ENCODE assay signal across 24 mouse cellular contexts in the genomic region with DNA sequence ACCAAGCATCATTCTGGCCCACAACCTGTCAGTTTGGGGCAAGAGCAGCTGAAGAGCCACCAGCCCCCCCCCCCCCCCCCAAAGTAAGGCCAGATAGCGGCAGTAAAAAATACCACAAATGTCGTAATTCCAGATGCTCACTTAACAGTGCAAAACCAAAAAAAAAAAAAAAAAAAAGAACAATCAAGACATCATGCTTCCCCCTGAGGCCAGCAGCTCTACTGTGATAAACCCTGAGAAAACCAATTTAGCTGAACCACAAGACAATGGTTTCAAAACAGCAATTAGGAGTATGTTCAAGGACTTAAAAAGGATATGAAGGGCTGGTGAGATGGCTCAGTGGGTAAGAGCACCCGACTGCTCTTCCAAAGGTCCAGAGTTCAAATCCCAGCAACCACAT. TPM values are rescaled to one million over a fixed set of nuclear protein-coding genes. Genes with fewer than 3 reads are reported as not detected.
DNase-seq lines count a peak whose midpoint lies in the region; ATAC-seq and TF ChIP-seq lines count a peak whose summit lies in the region.
"Had no signal": no experiment of that assay in that cellular context is flagged by ENCODE, and none has a peak within 500 bp of the region (broad histone marks: within the 10 kb centered on the region; RNA-seq: fewer than 3 reads in every experiment).

No protein-coding gene starts in this region.

- no peaks in the 10 kb centered on the region; a peak in 1 of 4 replicates for H3K4me1 ChIP-seq in MEL (ENCODE audit: control insufficient read depth in 1 of 2, insufficient read depth in 2 of 2, low read length in 2 of 2)
- H3K4me1 ChIP-seq in kidney, embryonic 15.5 days, result no peaks in the 10 kb centered on the region
- no peaks in the 10 kb centered on the region for H3K4me1 ChIP-seq in forebrain, embryonic 12.5 days
- H3K4me1 ChIP-seq: embryonic facial prominence, embryonic 10.5 days; forebrain, embryonic 15.5 days; hindbrain, embryonic 10.5 days; hindbrain, embryonic 15.5 days had no signal

- H3K27me3 ChIP-seq in MEL (ENCODE audit: control insufficient read depth in 1 of 2, insufficient read depth in 2 of 2, low read length in 2 of 2), result no peaks in the 10 kb centered on the region
- no peaks in the 10 kb centered on the region for H3K27me3 ChIP-seq in kidney, embryonic 15.5 days
- H3K27me3 ChIP-seq in forebrain, embryonic 12.5 days, result no peaks in the 10 kb centered on the region
- H3K27me3 ChIP-seq: forebrain, embryonic 15.5 days; heart, embryonic 15.5 days; hindbrain, embryonic 15.5 days had no signal

- TF ChIP-seq CTCF in MEL (IDR thresholded peaks at IDR 0.05 in 2 of 3, conservative IDR thresholded peaks at IDR 0.05 in 1 of 3; ENCODE audit: control insufficient read depth in 1 of 3, insufficient read depth in 1 of 3, low read depth in 2 of 3, low read length in 3 of 3, poor library complexity in 1 of 3, severe bottlenecking in 1 of 3), result no peak

- H3K36me3 ChIP-seq in MEL (ENCODE audit: control insufficient read depth in 1 of 2, insufficient read depth in 2 of 2, low read length in 2 of 2), result no peaks in the 10 kb centered on the region
- H3K36me3 ChIP-seq in kidney, embryonic 15.5 days, result no peaks in the 10 kb centered on the region
- no peaks in the 10 kb centered on the region for H3K36me3 ChIP-seq in forebrain, embryonic 12.5 days (replicated peaks)
- H3K36me3 ChIP-seq: embryonic facial prominence, embryonic 10.5 days; forebrain, embryonic 10.5 days; forebrain, embryonic 15.5 days; heart, embryonic 15.5 days; hindbrain, embryonic 10.5 days; hindbrain, embryonic 15.5 days had no signal

- TF ChIP-seq EP300 in MEL (IDR thresholded peaks at IDR 0.05; ENCODE audit: low read depth in 1 of 2, low read length in 2 of 2), result peak in 1 of 2 experiments; percentile 23; a peak in 1 of 4 replicates

- H3K9ac ChIP-seq in MEL (ENCODE audit: control insufficient read depth, low read depth, low read length, poor library complexity, severe bottlenecking), result no peak overlapping the region
- no peak overlapping the region for H3K9ac ChIP-seq in kidney, embryonic 15.5 days
- H3K9ac ChIP-seq in forebrain, embryonic 12.5 days, result no peak overlapping the region
- H3K9ac ChIP-seq: forebrain, embryonic 15.5 days; heart, embryonic 15.5 days; hindbrain, embryonic 15.5 days had no signal

- H3K4me2 ChIP-seq in kidney, embryonic 15.5 days, result no peak overlapping the region
- no peak overlapping the region for H3K4me2 ChIP-seq in forebrain, embryonic 12.5 days
- H3K4me2 ChIP-seq: forebrain, embryonic 15.5 days; heart, embryonic 11.5 days; heart, embryonic 15.5 days; hindbrain, embryonic 15.5 days had no signal

- H3K4me3 ChIP-seq in MEL (ENCODE audit: control insufficient read depth in 1 of 2, insufficient read depth in 1 of 2, low read depth in 2 of 2, low read length in 2 of 2), result no peak overlapping the region
- no peak overlapping the region for H3K4me3 ChIP-seq in kidney, embryonic 15.5 days (replicated peaks)
- H3K4me3 ChIP-seq in forebrain, embryonic 12.5 days (replicated peaks), result no peak overlapping the region
- H3K4me3 ChIP-seq: embryonic facial prominence, embryonic 10.5 days; erythroblast, embryonic 14.5 days; forebrain, embryonic 10.5 days; forebrain, embryonic 15.5 days; heart, adult 2 months; heart, embryonic 15.5 days; hindbrain, embryonic 10.5 days; hindbrain, embryonic 15.5 days had no signal

- DNase-seq in 3T3-L1 (ENCODE audit: low read depth, low spot score), result peak; percentile 59
- peak; percentile 26 for DNase-seq in MEL (ENCODE audit: low read depth, low spot score)
- DNase-seq in left cerebral cortex, postnatal 10 days (ENCODE audit: extremely low spot score in 1 of 2, low spot score in 2 of 2), result no peak
- DNase-seq in adrenal gland, adult 8-10 months, result no peak
- DNase-seq: adrenal gland, postnatal 10 days; B cell, adult 2 months; cerebellum, adult 11 months; cerebellum, adult 9-10 months; cerebellum, postnatal 25 days; gastrocnemius, postnatal 10 days; heart, adult 2 months; heart, postnatal 14 days had no signal

- WGBS in kidney, embryonic 15.5 days, result 93% methylated on average over 3 of the region's 3 CpGs
- 82% methylated on average over 3 of the region's 3 CpGs for WGBS in forebrain, embryonic 12.5 days

- no peaks in the 10 kb centered on the region for H3K9me3 ChIP-seq in MEL (replicated peaks; ENCODE audit: insufficient read depth, low read length)
- no peaks in the 10 kb centered on the region for H3K9me3 ChIP-seq in kidney, embryonic 15.5 days (replicated peaks)
- no peaks in the 10 kb centered on the region for H3K9me3 ChIP-seq in forebrain, embryonic 12.5 days
- H3K9me3 ChIP-seq: embryonic facial prominence, embryonic 10.5 days; forebrain, embryonic 10.5 days; forebrain, embryonic 15.5 days; heart, embryonic 15.5 days; hindbrain, embryonic 10.5 days; hindbrain, embryonic 15.5 days had no signal

- H3K27ac ChIP-seq in MEL (ENCODE audit: control insufficient read depth, low read depth, low read length), result no peak overlapping the region
- H3K27ac ChIP-seq in kidney, embryonic 15.5 days, result no peak overlapping the region
- no peak overlapping the region for H3K27ac ChIP-seq in forebrain, embryonic 12.5 days
- H3K27ac ChIP-seq: embryonic facial prominence, embryonic 10.5 days; forebrain, embryonic 10.5 days; forebrain, embryonic 15.5 days; heart, adult 2 months; heart, embryonic 15.5 days; hindbrain, embryonic 10.5 days; hindbrain, embryonic 15.5 days had no signal

- intact Hi-C loops in left cerebral cortex, postnatal 10 days (cut with DNase I), result no loop called here

- no peak for TF ChIP-seq POLR2A in MEL (IDR thresholded peaks at IDR 0.05; ENCODE audit: control insufficient read depth in 1 of 2, insufficient read depth in 1 of 2, low read depth in 1 of 2, low read length in 2 of 2, poor library complexity in 1 of 2)

- ATAC-seq in hematopoietic stem cell, adult 5-6 weeks (replicated peaks in 1 of 2; ENCODE audit: insufficient read depth in 1 of 2, low FRiP score in 2 of 2, low TSS enrichment in 1 of 2, low read depth in 1 of 2, poor library complexity in 2 of 2, severe bottlenecking in 2 of 2), result peak; percentile 53; a peak in 3 of 4 replicates
- ATAC-seq in kidney, embryonic 15.5 days (replicated peaks; ENCODE audit: low FRiP score), result no peak
- ATAC-seq in forebrain, embryonic 12.5 days (ENCODE audit: low FRiP score), result no peak
- ATAC-seq: forebrain, embryonic 15.5 days; intestine, embryonic 16.5 days had no signal

- no peak for TF ChIP-seq RAD21 in MEL (IDR thresholded peaks at IDR 0.05; ENCODE audit: low read depth, low read length)

- H3K79me2 ChIP-seq in MEL (ENCODE audit: control insufficient read depth, insufficient read depth, low read length, poor library complexity), result no peaks in the 10 kb centered on the region

TF ChIP-seq in MEL, 35 proteins besides CTCF, POLR2A, EP300 and RAD21 (continues in another document):
- no peak for TF ChIP-seq HCFC1 (IDR thresholded peaks at IDR 0.05; ENCODE audit: low read depth, low read length)
- TF ChIP-seq POLR2AphosphoS5 (IDR thresholded peaks at IDR 0.05; ENCODE audit: borderline replicate concordance, low read depth, low read length), result no peak
- TF ChIP-seq E2F4 (IDR thresholded peaks at IDR 0.05; ENCODE audit: borderline replicate concordance, low read depth, low read length), result no peak
- TF ChIP-seq MYB (IDR thresholded peaks at IDR 0.05; ENCODE audit: low read depth, low read length), result no peak
- TF ChIP-seq ETS1 (IDR thresholded peaks at IDR 0.05; ENCODE audit: low read depth, low read length), result 0 out of 2 replicates have a peak, but pooled peaks have one; percentile 30
- no peak for TF ChIP-seq ZC3H11A (IDR thresholded peaks at IDR 0.05; ENCODE audit: low read depth, low read length)
- no peak for TF ChIP-seq JUND (IDR thresholded peaks at IDR 0.05; ENCODE audit: low read depth, low read length)
- TF ChIP-seq TBP (IDR thresholded peaks at IDR 0.05; ENCODE audit: low read depth, low read length), result peak; percentile 54
- no peak for TF ChIP-seq GATA1 (IDR thresholded peaks at IDR 0.05; ENCODE audit: low read depth, low read length)
- no peak for TF ChIP-seq CHD2 (IDR thresholded peaks at IDR 0.05; ENCODE audit: low read length)
- no peak for TF ChIP-seq CHD1 (IDR thresholded peaks at IDR 0.05; ENCODE audit: low read depth, low read length)
- TF ChIP-seq TCF12 (IDR thresholded peaks at IDR 0.05; ENCODE audit: low read depth, low read length), result no peak
- no peak for TF ChIP-seq ELF1 (IDR thresholded peaks at IDR 0.05; ENCODE audit: low read depth, low read length)
- no peak for TF ChIP-seq KAT2A (conservative IDR thresholded peaks at IDR 0.05; ENCODE audit: low read depth, low read length)

RNA-seq across cellular contexts. Expression of gene Adipoq, which starts 15.8 kb away (rescaled TPM):
- total RNA-seq in MEL (2012; rRNA removed), result not detected in 2 replicates
- not detected for polyA plus RNA-seq in MEL (2012; ENCODE audit: insufficient read depth in 1 of 2, insufficient read length in 2 of 2, low read depth in 1 of 2, low replicate concordance in 2 of 2, missing spikeins in 1 of 2)
- total RNA-seq in hematopoietic stem cell, adult 5-6 weeks (2017), result not detected in 2 replicates
- total RNA-seq in left cerebral cortex, postnatal 10 days (2021), result not detected
- polyA plus RNA-seq in kidney, embryonic 15.5 days (2015; fragmentation: Nextera tagmentation; extraction: Ambion mirVana), result not detected in 2 replicates
- not detected in 2 replicates for polyA plus RNA-seq in forebrain, embryonic 12.5 days (2016; fragmentation: Nextera tagmentation; extraction: Ambion mirVana)
- 100 to 1,000 TPM; 199 to 471 (median 253) TPM for total RNA-seq in adrenal gland, adult 8-10 months (2022)
- polyA plus RNA-seq: embryonic facial prominence, embryonic 10.5 days; erythroblast, embryonic 14.5 days; forebrain, embryonic 10.5 days; forebrain, embryonic 15.5 days; heart, embryonic 15.5 days; hindbrain, embryonic 10.5 days; hindbrain, embryonic 15.5 days; intestine, embryonic 16.5 days had no signal

RNA-seq across cellular contexts. Expression of gene Rfc4, which starts 34.6 kb away (rescaled TPM):
- 77.9 and 93.2 TPM in 2 replicates for total RNA-seq in MEL (2012; rRNA removed)
- polyA plus RNA-seq in MEL (2012; ENCODE audit: insufficient read depth in 1 of 2, insufficient read length in 2 of 2, low read depth in 1 of 2, low replicate concordance in 2 of 2, missing spikeins in 1 of 2), result 10 to 100 TPM in 1 of 2 experiments, not detected in 1; 52.1 TPM
- 59.0 and 75.0 TPM in 2 replicates for total RNA-seq in hematopoietic stem cell, adult 5-6 weeks (2017)
- total RNA-seq in left cerebral cortex, postnatal 10 days (2021), result 1 to 10 TPM; 5.9 to 8.4 TPM
- polyA plus RNA-seq in kidney, embryonic 15.5 days (2015; fragmentation: Nextera tagmentation; extraction: Ambion mirVana), result 125 and 132 TPM in 2 replicates
- 181 and 190 TPM in 2 replicates for polyA plus RNA-seq in forebrain, embryonic 12.5 days (2016; fragmentation: Nextera tagmentation; extraction: Ambion mirVana)
- total RNA-seq in adrenal gland, adult 8-10 months (2022), result 10 to 100 TPM in 1 of 4 experiments, 1 to 10 TPM in 3; 7.1 to 10.8 (median 9.2) TPM

RNA-seq across cellular contexts. Expression of gene Eif4a2, which starts 54.9 kb away (rescaled TPM):
- 252 and 290 TPM in 2 replicates for total RNA-seq in MEL (2012; rRNA removed)
- polyA plus RNA-seq in MEL (2012; ENCODE audit: insufficient read depth in 1 of 2, insufficient read length in 2 of 2, low read depth in 1 of 2, low replicate concordance in 2 of 2, missing spikeins in 1 of 2), result 1,000 to 10,000 TPM in 1 of 2 experiments, 100 to 1,000 TPM in 1; 248 to 2,083 TPM
- 1,260 and 1,493 TPM in 2 replicates for total RNA-seq in hematopoietic stem cell, adult 5-6 weeks (2017)
- total RNA-seq in left cerebral cortex, postnatal 10 days (2021), result 100 to 1,000 TPM; 767 to 770 TPM
- 217 and 225 TPM in 2 replicates for polyA plus RNA-seq in kidney, embryonic 15.5 days (2015; fragmentation: Nextera tagmentation; extraction: Ambion mirVana)
- 221 and 223 TPM in 2 replicates for polyA plus RNA-seq in forebrain, embryonic 12.5 days (2016; fragmentation: Nextera tagmentation; extraction: Ambion mirVana)
- 100 to 1,000 TPM; 551 to 775 (median 679) TPM for total RNA-seq in adrenal gland, adult 8-10 months (2022)

Comparison
In these comparisons a context has a peak if more than half of its experiments do, and no peak if none do; other contexts are left out.
1. DNase-seq: peak in 3T3-L1 (single experiment) and MEL (single experiment); none in left cerebral cortex, postnatal 10 days (0 of 2) and adrenal gland, adult 8-10 months (single experiment).
2. ATAC-seq: peak in hematopoietic stem cell, adult 5-6 weeks (2 of 2); none in kidney, embryonic 15.5 days (single experiment) and forebrain, embryonic 12.5 days (single experiment).
3. RNA of gene Adipoq, which starts 15.8 kb away (total RNA-seq): 199 to 471 TPM in adrenal gland, adult 8-10 months; not detected in left cerebral cortex, postnatal 10 days, not detected in MEL and not detected in hematopoietic stem cell, adult 5-6 weeks; every median in the first group is over 100 times any median in the second.